Mouse (Mus musculus) R1 (cell line): ENCODE measurements around the gene Stra6.
A peak's percentile ranks its signal among the peaks of the same experiment; 100 is the strongest.

ENCODE experiments used
- DNase-seq: peaks from one replicate; pipeline ENCODE4 v3.0.0-alpha.2; 2018; ENCODE audit warnings: low read depth, low spot score

The Stra6 gene

GRCm38 (mm10) chr9:58172863-58173262 is 109.3 kb downstream of the Stra6 start:
- DNase-seq, result no peak

- peak; percentile 16 for DNase-seq
These were observed 111.2 kb downstream of the Stra6 start for GRCm38 (mm10) chr9:58174818-58175251.

GRCm38 (mm10) chr9:58175745-58176487 is 112.3 kb downstream of the Stra6 start:
- no peak for DNase-seq

DNA sequence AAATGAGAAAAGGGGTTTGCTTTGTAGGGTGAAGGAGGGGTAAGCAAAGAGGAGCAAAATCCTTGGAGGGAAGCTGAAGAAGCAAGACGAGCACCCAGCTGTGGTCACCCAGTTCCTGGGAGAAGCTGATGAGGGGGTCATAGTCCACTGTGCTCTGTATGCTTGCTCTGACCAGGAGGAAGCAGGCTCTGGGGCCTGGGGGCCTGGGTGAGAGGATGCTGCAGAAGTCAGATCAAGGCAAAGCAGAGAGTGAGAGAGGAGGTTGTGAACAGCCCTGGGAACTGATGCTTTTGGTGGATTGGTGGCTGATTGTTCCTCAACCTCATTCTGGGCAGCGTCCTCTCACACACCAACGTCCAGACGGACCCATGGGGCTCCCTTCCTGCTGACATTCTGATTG is 113.6 kb downstream of the Stra6 start:
- DNase-seq, result no peak

DNA sequence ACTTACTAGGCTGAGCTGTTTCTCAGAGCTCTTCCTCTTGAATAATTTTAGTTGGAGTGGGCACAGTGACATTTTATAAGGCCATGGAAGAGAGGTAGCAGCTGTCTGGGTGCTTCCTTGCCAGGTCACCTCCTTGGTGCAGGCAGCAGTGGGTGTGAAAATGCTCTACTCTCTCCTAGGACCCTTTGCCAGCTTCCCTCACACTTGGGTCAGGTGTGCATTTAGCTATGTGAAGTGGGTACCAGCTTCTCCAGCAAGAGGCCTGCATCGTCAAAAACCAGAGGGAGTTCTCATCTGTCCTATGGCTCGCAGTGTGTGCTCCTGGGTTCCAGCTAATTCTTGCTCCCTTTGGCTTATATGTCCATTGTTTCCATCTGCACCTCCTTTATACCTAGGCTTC is 115.8 kb downstream of the Stra6 start:
- DNase-seq, result no peak

GRCm38 (mm10) chr9:58184456-58184855 is 120.9 kb downstream of the Stra6 start:
- no peak for DNase-seq

GRCm38 (mm10) chr9:58194222-58194621 is 130.6 kb downstream of the Stra6 start:
- DNase-seq, result peak; percentile 30

DNA sequence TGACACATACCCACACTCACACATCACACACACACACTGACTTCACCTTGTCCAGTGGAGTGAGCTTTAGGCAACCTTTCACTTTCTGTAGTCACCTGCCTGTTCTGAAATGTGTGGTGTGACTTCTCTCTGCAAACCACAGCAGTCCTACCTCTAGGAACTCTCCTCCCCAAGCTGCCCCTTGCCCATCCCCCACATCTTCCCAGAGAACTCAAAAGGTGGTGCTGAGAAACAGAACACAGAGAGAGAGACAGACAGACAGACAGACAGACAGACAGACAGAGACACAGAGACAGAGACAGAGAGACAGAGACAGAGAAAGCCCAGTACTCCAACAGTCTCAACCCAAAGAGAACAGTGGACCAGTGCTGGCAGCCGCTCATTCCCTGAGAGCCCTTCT is 132.1 kb downstream of the Stra6 start:
- DNase-seq, result no peak

DNA sequence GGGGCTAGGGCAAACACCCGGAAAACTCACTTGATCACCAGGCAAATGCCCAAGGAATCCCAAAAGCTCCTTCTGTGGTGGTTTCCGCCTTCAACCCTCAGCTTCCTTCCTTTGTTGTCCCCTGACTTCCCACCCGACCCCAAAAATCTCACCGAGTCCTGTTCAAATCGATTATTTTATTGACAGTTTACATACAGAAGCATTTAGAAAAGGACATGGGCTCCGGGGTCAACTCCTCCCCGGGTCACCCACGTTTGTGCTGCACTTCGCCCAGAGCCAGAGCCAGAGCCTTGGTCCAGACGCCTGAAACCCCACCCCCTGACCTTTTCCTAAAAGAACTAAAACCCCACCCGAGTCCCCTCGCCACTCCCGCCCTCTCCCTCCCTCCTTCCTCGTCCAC is 132.6 kb downstream of the Stra6 start:
- peak; percentile 33 for DNase-seq

DNA sequence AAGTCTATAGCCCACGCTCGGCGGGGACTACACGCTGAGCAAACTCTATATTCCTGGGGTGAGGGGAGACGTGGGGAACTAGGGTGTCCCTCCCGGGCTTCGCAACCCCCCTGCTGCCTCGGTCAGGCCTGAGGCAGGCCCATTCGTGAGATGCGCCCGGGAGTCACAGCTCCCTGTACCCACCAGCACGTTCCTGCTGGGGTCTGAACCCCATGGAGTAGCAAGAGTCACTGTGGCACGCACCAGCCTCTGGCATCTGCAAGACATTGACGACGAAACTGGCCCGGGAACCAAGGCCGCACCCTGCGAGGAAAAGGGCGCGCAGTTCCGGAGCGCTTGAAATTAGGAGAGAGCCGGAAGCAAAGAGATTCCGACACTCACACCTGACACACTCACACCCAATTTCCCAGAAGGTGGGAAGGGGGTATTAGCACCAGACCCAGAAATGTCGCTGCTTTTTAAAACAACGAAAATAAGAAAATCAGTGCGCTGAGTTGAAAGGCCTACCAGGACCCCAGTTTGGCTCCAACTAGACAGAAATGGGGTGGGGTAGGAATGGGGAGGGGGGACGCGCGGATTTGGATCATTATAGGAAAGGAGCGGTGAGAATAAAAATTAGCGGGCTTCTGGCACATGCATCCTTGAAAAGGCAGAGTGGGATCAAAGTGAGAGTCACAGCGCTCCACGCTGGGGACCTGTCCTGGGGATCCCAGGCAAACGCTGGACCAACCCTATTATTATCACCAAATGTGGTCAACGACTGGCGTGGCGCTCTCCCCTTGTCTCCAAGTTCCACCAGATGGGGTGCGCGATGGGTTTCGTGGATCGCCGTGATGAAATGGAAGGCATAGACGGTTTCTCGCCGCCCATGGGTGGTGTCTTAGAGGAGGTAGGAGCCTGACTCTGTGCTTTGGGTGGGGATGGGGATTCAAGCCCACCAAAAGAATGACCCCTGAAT is 133.3 kb downstream of the Stra6 start:
- peak; percentile 66 for DNase-seq

GRCm38 (mm10) chr9:58197781-58198701 is 134.5 kb downstream of the Stra6 start:
- DNase-seq, result peak; percentile 72

DNA sequence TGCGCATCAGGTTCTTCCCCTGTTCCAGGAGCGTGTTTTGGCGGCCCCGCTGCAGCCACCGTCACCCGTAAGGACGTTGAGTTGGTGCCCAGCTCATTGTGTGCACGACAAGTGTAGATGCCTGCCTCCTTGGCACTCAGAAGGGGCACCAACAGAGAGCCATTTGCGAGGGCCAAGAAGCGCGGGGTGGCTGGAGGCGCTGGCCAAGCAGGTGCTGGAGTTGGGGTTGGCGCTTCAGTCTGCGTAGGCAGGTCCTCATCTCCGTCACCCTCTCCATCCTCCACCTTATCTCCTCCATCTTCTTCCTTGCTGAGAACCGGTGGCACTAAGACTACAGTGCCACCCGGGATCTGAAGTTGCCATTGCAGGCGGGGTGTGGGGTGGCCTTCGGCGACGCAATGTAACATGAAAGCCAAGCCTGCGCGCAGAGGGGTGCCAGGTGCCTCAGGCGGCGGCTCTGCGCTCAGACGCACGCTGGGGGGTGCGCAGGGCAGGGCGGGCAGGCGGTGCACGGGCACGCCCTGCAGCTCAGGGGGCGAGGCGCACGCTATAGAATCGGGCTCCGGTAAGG is 135.3 kb downstream of the Stra6 start:
- peak; percentile 55 for DNase-seq

DNA sequence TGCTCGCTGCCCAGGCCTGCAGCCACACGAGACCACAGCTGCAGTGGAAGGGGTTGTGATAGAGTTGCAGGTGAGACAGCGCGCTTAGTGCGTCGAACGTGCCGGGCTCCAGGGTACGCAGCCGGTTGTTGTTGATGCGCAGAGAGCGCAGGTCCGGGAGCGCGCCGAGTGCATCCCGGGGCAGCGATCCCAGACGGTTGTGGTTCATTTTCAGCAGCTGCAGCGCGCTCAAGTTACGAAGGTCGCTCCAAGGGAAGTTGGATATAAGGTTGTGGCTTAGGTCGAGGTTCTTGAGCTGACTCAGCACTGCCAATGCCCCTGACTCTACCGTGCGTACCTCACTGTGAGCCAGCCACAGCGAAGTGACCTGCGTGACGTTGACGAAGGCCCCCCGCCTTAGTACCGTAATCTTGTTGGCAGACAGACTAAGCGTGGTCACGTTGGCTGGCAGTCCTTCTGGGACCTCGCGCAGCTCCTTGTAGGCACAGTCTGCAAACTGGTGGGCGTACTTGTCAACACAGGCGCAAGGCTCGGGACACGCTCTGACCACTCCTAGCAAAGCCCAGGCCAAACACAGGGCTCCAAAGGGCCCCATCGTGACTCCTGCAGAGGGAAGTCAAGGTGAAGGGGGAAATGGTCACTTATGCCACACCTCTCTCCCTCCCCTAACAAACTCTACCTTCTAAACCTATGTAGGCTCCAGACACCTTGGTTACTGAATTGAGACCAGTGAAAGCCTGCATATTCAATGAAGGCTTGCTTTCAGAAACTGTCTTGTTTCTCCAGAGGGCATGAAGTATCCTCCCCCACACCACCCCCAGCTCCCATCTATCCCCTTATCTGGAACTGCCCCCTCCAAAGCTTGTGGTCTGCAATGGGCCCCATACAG is 136.0 kb downstream of the Stra6 start:
- DNase-seq, result peak; percentile 57

DNA sequence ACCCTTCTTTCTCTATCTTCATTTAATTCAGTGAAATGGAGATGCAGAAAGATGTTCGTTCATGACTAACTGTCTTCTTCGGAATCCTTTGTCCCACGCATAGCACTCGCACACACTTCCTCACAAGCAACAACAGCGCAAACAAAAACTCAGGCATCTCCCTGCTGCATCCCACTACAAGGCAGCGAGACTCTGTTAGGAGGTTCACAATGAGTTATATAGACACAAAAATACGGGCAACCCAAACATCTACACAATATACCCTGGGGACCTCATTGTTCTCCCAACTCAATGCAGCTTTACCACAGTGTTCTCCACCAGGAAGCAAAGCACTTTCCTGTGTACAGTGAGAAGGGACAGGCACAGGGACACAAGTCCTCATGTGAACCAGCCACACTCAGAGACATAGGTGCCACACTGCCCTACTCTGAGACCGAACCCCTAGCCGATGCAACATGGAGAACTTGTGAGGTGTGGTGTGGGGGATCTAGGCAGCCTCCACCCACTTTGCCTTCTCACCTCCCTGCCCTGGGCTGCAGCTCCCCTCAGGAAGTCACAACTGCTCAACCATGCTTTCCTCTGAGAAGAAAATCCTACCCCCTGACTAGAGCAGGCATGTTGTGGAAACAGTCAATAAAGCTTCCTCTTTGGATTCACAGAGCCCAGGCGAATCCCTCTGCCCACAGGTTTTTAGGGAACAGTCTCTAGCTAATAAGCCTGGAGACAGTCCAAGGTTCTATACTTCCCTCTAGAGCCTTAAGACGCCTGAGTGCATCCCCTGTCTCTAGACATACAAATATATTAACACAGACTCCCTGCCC is 136.9 kb downstream of the Stra6 start:
- no peak for DNase-seq

- no peak for DNase-seq
These were observed 137.7 kb downstream of the Stra6 start for GRCm38 (mm10) chr9:58201091-58201842.

- peak; percentile 72 for DNase-seq
These were observed 138.4 kb downstream of the Stra6 start for GRCm38 (mm10) chr9:58201861-58202549.

- no peak for DNase-seq
These were observed 139.3 kb downstream of the Stra6 start for GRCm38 (mm10) chr9:58202676-58203453.
